Mouse (Mus musculus): ENCODE measurements around the gene Impdh1. TPM values are rescaled to one million over a fixed set of nuclear protein-coding genes. Genes with fewer than 3 reads are reported as not detected.
A peak's percentile ranks its signal among the peaks of the same experiment; 100 is the strongest.

Impdh1 gene
- polyA plus RNA-seq, 1 experiment from 2014 or later, result 39.7 TPM

DNA sequence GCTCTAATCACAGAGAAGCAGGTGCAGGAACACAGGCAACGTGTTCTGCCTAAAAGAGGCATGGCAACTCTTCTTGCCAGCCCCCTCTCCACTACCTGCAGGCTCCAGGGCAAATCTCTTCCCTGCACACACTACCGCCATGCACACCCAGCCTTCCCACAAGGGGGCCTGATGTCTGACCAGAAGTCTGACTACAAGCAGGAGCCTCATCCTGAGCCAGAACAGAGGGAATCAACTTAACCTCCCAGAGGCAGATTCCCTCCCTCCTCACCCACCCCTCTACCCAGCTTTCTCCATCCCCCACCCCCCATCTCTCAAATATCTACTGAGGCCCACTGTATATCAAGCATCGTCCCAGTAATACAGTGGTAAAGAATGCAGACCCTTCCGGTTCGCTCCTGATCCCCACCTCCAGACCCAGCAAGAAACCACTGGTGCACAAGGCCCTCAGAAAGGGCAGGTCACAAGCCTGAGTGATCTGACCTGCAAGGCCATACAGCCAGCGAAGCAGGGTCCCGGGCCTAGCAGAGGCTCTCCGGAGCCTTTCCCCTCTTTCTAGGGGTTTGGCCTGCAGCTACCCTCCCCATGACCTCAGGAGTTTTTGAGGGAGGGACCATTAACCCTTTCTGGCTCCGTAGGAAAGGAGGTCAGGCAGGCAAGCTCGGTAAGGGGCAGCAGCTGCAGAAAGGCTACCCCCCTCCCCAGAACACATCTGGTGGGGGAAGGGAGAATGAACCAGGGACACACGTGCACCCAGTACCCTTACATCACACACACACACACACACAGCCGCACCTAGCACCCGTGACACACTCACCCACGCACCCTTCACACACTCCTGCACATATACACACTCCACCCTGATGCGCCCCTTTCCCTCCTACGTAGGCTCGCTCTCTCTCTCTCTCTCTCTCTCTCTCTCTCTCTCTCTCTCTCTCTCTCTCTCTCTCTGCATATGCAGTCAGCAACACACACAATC lies 38.0 kb downstream of the Impdh1 start:
- Histone ChIP-seq H3K4me1 (ENCODE audit: control insufficient read depth, insufficient read depth, low read length) (no peaks in the 10 kb centered on the region), H3K4me2 (ENCODE audit: low read depth, low read length) (peak overlapping the region; percentile 98), H3K4me3 (ENCODE audit: low read length) (peak overlapping the region; percentile 65), H3K27ac (ENCODE audit: low read length) (no peak overlapping the region), H3K9me3 (ENCODE audit: control insufficient read depth, low read length) (no peaks in the 10 kb centered on the region), H3K36me3 (ENCODE audit: control insufficient read depth, insufficient read depth, low read length) (no peaks in the 10 kb centered on the region), H3K9ac (ENCODE audit: low read depth, low read length) (no peak overlapping the region), H3K27me3 (replicated peaks; ENCODE audit: control insufficient read depth, insufficient read depth, low read length) (peaks cover 29% of the 10 kb centered on the region)
- ATAC-seq, result peak; percentile 22
- WGBS, result 35% methylated on average over 17 of the region's 17 CpGs

GRCm38 (mm10) chr6:29175113-29175512 lies 41.1 kb downstream of the Impdh1 start:
- no peaks in the 10 kb centered on the region for H3K9me3 ChIP-seq (ENCODE audit: control insufficient read depth, low read length)
- H3K4me3 ChIP-seq (ENCODE audit: low read length), result no peak overlapping the region
- H3K27ac ChIP-seq (ENCODE audit: low read length), result no peak overlapping the region
- peaks cover 44% of the 10 kb centered on the region for H3K27me3 ChIP-seq (replicated peaks; ENCODE audit: control insufficient read depth, insufficient read depth, low read length)
- H3K36me3 ChIP-seq (ENCODE audit: control insufficient read depth, insufficient read depth, low read length), result no peaks in the 10 kb centered on the region
- no peak for ATAC-seq
- H3K4me1 ChIP-seq (ENCODE audit: control insufficient read depth, insufficient read depth, low read length), result peaks cover 9% of the 10 kb centered on the region
- H3K9ac ChIP-seq (ENCODE audit: low read depth, low read length), result no peak overlapping the region
- WGBS, result 65% methylated on average over 3 of the region's 3 CpGs
- no peak overlapping the region for H3K4me2 ChIP-seq (ENCODE audit: low read depth, low read length)

- Histone ChIP-seq H3K4me3 (ENCODE audit: low read length) (no peak overlapping the region), H3K36me3 (ENCODE audit: control insufficient read depth, insufficient read depth, low read length) (no peaks in the 10 kb centered on the region), H3K4me2 (ENCODE audit: low read depth, low read length) (no peak overlapping the region), H3K9me3 (ENCODE audit: control insufficient read depth, low read length) (no peaks in the 10 kb centered on the region), H3K4me1 (ENCODE audit: control insufficient read depth, insufficient read depth, low read length) (peaks cover 12% of the 10 kb centered on the region), H3K27me3 (replicated peaks; ENCODE audit: control insufficient read depth, insufficient read depth, low read length) (peaks cover 45% of the 10 kb centered on the region), H3K27ac (ENCODE audit: low read length) (no peak overlapping the region), H3K9ac (ENCODE audit: low read depth, low read length) (no peak overlapping the region)
- ATAC-seq, result no peak
- WGBS, result 22% methylated on average over 7 of the region's 7 CpGs
Observed at GRCm38 (mm10) chr6:29174368-29174767, 41.8 kb downstream of the Impdh1 start.

DNA sequence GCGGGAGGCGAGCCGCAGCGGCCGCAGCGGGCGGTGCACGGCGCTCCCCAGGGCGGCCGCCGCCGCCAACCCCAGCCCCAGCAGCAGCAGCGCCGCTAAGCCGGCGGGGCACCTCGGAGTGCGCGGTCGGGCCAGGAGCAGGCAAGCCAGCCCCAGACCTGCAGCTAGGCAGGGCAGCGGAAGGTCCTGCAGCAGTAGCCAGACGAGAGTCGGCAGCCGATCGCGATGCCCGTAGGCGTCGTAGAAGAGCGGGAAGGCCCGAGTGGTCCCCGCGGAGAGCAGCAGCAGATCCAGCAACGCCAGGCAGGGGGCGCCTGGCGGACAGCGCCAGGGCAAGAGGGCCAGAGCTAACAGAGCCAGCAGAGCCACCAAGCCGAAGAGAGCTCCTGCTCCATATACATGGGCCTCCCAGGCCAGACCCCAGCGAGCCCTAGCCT lies 45.2 kb downstream of the Impdh1 start:
- Histone ChIP-seq H3K4me1 (ENCODE audit: control insufficient read depth, insufficient read depth, low read length) (peaks cover 12% of the 10 kb centered on the region), H3K4me3 (ENCODE audit: low read length) (peak overlapping the region; percentile 63), H3K36me3 (ENCODE audit: control insufficient read depth, insufficient read depth, low read length) (no peaks in the 10 kb centered on the region), H3K27me3 (replicated peaks; ENCODE audit: control insufficient read depth, insufficient read depth, low read length) (peaks cover 50% of the 10 kb centered on the region), H3K9ac (ENCODE audit: low read depth, low read length) (peak overlapping the region; percentile 69), H3K4me2 (ENCODE audit: low read depth, low read length) (peak overlapping the region; percentile 100), H3K9me3 (ENCODE audit: control insufficient read depth, low read length) (no peaks in the 10 kb centered on the region), H3K27ac (ENCODE audit: low read length) (no peak overlapping the region)
- peak; percentile 86 for ATAC-seq
- WGBS, result under 1% methylated on average over 40 of the region's 40 CpGs

DNA sequence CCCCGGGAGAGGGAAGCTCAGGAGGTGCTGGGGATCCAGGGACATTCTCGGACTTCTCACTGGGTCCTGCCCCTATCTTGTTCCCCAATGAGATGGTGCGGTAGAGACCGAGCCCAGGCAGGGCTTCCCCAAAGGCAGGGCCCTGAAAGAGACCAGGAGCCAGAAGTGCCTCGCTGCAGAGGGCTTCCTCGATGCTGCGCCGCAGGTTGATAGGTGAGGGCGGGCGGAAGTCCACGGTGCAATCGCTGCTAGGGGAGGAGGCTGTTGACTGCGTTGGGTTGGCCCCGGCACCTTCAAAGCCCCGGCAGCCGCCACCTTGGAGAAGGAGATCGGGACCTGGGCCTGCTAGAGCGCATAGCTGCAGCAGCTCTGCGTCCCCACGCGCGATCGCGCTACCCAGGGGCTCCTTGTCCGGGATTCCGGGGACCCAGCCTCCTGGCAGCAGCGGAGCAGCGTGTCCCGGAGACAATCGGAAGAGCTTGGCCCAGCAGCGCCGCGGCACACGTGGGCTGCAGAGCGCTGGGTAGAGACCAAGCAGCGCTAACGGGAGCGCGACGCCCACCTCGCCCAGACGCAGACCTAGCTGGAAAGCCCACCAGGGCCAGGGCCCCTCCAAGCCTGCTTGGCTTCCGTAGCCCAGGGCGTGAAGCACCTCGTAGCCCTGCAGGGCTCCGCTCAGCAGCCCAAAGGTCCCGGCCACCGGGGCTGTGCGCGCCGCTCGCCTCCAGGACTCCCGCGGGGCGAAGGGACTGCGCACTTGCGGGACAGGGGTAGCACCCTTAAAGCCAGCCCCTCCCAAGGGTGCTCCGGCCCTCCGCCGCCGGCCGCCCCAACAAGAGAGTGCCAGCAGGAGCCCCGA lies 45.9 kb downstream of the Impdh1 start:
- Histone ChIP-seq H3K36me3 (ENCODE audit: control insufficient read depth, insufficient read depth, low read length) (no peaks in the 10 kb centered on the region), H3K4me2 (ENCODE audit: low read depth, low read length) (peak overlapping the region; percentile 100), H3K27ac (ENCODE audit: low read length) (no peak overlapping the region), H3K27me3 (replicated peaks; ENCODE audit: control insufficient read depth, insufficient read depth, low read length) (peaks cover 48% of the 10 kb centered on the region), H3K9ac (ENCODE audit: low read depth, low read length) (peak overlapping the region; percentile 69), H3K4me3 (ENCODE audit: low read length) (peak overlapping the region; percentile 63), H3K4me1 (ENCODE audit: control insufficient read depth, insufficient read depth, low read length) (peaks cover 12% of the 10 kb centered on the region), H3K9me3 (ENCODE audit: control insufficient read depth, low read length) (no peaks in the 10 kb centered on the region)
- ATAC-seq, result peak; percentile 73
- under 1% methylated on average over 63 of the region's 63 CpGs for WGBS

DNA sequence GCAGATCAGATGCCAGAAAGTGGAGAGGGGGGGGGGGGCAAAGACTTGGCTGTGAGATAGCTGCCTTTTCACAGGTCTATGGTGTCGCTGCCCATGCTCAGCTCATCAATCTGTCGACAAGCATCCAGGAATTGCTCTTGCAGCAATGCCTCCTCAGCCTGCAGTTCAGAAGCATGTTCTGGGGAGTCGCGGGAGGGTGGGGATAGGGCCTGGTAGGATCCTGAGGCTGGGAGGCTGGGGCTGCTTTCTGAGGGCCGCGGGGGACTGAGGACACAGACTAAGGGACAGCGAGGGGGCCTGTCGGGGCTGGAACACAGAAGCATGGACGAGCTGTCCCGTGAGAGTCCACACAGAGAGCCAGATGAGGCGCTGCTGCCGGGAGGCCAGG lies 46.5 kb downstream of the Impdh1 start:
- no peak overlapping the region for H3K27ac ChIP-seq (ENCODE audit: low read length)
- peak overlapping the region; percentile 63 for H3K4me3 ChIP-seq (ENCODE audit: low read length)
- peaks cover 44% of the 10 kb centered on the region for H3K27me3 ChIP-seq (replicated peaks; ENCODE audit: control insufficient read depth, insufficient read depth, low read length)
- H3K4me1 ChIP-seq (ENCODE audit: control insufficient read depth, insufficient read depth, low read length), result peaks cover 12% of the 10 kb centered on the region
- no peak; the same call in 1 of the 2 replicates for ATAC-seq
- 12% methylated on average over 12 of the region's 12 CpGs for WGBS
- peak overlapping the region; percentile 69 for H3K9ac ChIP-seq (ENCODE audit: low read depth, low read length)
- no peaks in the 10 kb centered on the region for H3K36me3 ChIP-seq (ENCODE audit: control insufficient read depth, insufficient read depth, low read length)
- H3K9me3 ChIP-seq (ENCODE audit: control insufficient read depth, low read length), result no peaks in the 10 kb centered on the region
- H3K4me2 ChIP-seq (ENCODE audit: low read depth, low read length), result peak overlapping the region; percentile 100

DNA sequence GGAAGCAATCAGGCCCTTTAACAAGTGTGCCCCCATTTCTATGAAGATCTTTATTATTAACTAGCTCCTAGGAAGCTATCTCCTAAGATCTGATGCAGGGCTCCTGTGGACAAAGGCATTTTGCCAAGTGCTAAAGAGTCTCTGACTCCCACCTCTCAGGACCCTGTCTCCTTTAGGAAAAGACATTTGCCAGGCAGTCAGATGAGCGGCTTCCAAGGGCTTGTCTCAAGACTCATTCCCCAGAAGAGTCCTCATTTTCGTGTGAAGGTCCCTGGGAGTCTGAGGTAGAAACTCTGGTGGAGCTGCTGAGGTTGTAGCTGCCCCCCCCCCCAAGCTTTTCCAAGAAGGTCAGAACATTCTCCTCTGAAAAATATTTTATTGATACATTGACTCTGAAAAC lies 47.3 kb downstream of the Impdh1 start:
- no peak for ATAC-seq
- Histone ChIP-seq H3K9me3 (ENCODE audit: control insufficient read depth, low read length) (no peaks in the 10 kb centered on the region), H3K4me3 (ENCODE audit: low read length) (no peak overlapping the region), H3K27ac (ENCODE audit: low read length) (no peak overlapping the region), H3K4me1 (ENCODE audit: control insufficient read depth, insufficient read depth, low read length) (peaks cover 12% of the 10 kb centered on the region), H3K36me3 (ENCODE audit: control insufficient read depth, insufficient read depth, low read length) (no peaks in the 10 kb centered on the region), H3K27me3 (replicated peaks; ENCODE audit: control insufficient read depth, insufficient read depth, low read length) (peaks cover 40% of the 10 kb centered on the region), H3K9ac (ENCODE audit: low read depth, low read length) (no peak overlapping the region), H3K4me2 (ENCODE audit: low read depth, low read length) (no peak overlapping the region)
- WGBS, result 45% methylated on average over 2 of the region's 2 CpGs

DNA sequence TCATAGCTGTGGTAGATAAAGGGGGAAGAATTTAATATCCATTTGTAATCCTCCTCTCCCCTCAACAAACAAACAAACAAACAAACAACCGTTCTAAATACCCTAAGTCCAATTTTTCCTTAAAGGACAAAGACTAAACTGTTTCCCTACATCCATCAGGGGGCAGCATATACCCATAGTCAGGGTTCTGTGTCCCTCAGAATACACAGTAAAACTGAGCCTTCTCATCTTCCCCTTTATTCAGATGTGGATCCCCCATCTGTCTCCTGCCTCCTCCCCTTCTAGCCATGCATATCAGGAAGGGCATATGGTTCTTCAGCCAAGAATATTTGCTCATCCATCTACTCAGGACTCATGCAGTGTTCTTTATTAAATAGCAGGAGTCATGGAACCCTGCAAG lies 50.0 kb downstream of the Impdh1 start:
- ATAC-seq, result no peak
- Histone ChIP-seq H3K27ac (ENCODE audit: low read length) (no peak overlapping the region), H3K9ac (ENCODE audit: low read depth, low read length) (no peak overlapping the region), H3K27me3 (replicated peaks; ENCODE audit: control insufficient read depth, insufficient read depth, low read length) (peaks cover 29% of the 10 kb centered on the region), H3K4me1 (ENCODE audit: control insufficient read depth, insufficient read depth, low read length) (peaks cover 12% of the 10 kb centered on the region), H3K36me3 (ENCODE audit: control insufficient read depth, insufficient read depth, low read length) (no peaks in the 10 kb centered on the region), H3K4me2 (ENCODE audit: low read depth, low read length) (no peak overlapping the region), H3K4me3 (ENCODE audit: low read length) (no peak overlapping the region), H3K9me3 (ENCODE audit: control insufficient read depth, low read length) (no peaks in the 10 kb centered on the region)
- WGBS, result 9% methylated on average over 1 of the region's 1 CpGs
